Mouse (Mus musculus): Measurements from ENCODE around the gene Prpf40b. TPM values are rescaled to one million over a fixed set of nuclear protein-coding genes. Genes with fewer than 3 reads are reported as not detected.

Gene Prpf40b
- polyA plus RNA-seq, 1 experiment = 37.0 TPM

GRCm38 (mm10) chr15:99259730-99260252, 35.1 kb upstream of the Prpf40b start:
- Histone ChIP-seq H3K27ac (ENCODE audit: control insufficient read depth, insufficient read depth, low read length) (peak overlapping the region; percentile 43; the same call in 1 of the 2 replicates), H3K36me3 (ENCODE audit: control insufficient read depth, insufficient read depth, low read length) (no peaks in the 10 kb centered on the region), H3K4me3 (ENCODE audit: control insufficient read depth, insufficient read depth, low read length) (no peak overlapping the region), H3K4me1 (replicated peaks; ENCODE audit: control insufficient read depth, insufficient read depth, low read length) (peaks cover 7% of the 10 kb centered on the region; the same call in 1 of the 2 replicates), H3K27me3 (ENCODE audit: control insufficient read depth, insufficient read depth, low read length) (no peaks in the 10 kb centered on the region)
- 6% methylated on average over 8 of the region's 10 CpGs for WGBS
- TF ChIP-seq POLR2A (IDR thresholded peaks at IDR 0.05; ENCODE audit: control insufficient read depth, extremely low read depth, insufficient read depth, low read length, poor library complexity) (no peak), CTCF (IDR thresholded peaks at IDR 0.05; ENCODE audit: borderline replicate concordance, control insufficient read depth, extremely low read depth, insufficient read depth, low read length, poor library complexity) (no peak)
- DNase-seq = peak; percentile 45

- H3K27me3 ChIP-seq (ENCODE audit: control insufficient read depth, insufficient read depth, low read length) = no peaks in the 10 kb centered on the region
- H3K4me1 ChIP-seq (replicated peaks; ENCODE audit: control insufficient read depth, insufficient read depth, low read length) = peaks cover 7% of the 10 kb centered on the region; the same call in 1 of the 2 replicates
- H3K27ac ChIP-seq (ENCODE audit: control insufficient read depth, insufficient read depth, low read length) = no peak overlapping the region
- no peak overlapping the region for H3K4me3 ChIP-seq (ENCODE audit: control insufficient read depth, insufficient read depth, low read length)
- no peak for TF ChIP-seq CTCF (IDR thresholded peaks at IDR 0.05; ENCODE audit: borderline replicate concordance, control insufficient read depth, extremely low read depth, insufficient read depth, low read length, poor library complexity)
- no peaks in the 10 kb centered on the region for H3K36me3 ChIP-seq (ENCODE audit: control insufficient read depth, insufficient read depth, low read length)
- WGBS = 91% methylated on average over 10 of the region's 10 CpGs
- DNase-seq = no peak
Measured at GRCm38 (mm10) chr15:99262702-99263101, 32.2 kb upstream of the Prpf40b start.

GRCm38 (mm10) chr15:99264363-99264762, 30.5 kb upstream of the Prpf40b start:
- no peaks in the 10 kb centered on the region for H3K27me3 ChIP-seq (ENCODE audit: control insufficient read depth, insufficient read depth, low read length)
- WGBS = 98% methylated on average over 2 of the region's 2 CpGs
- H3K4me1 ChIP-seq (replicated peaks; ENCODE audit: control insufficient read depth, insufficient read depth, low read length) = peaks cover 7% of the 10 kb centered on the region; the same call in 1 of the 2 replicates
- no peak overlapping the region for H3K4me3 ChIP-seq (ENCODE audit: control insufficient read depth, insufficient read depth, low read length)
- no peaks in the 10 kb centered on the region for H3K36me3 ChIP-seq (ENCODE audit: control insufficient read depth, insufficient read depth, low read length)
- no peak for TF ChIP-seq POLR2A (IDR thresholded peaks at IDR 0.05; ENCODE audit: control insufficient read depth, extremely low read depth, insufficient read depth, low read length, poor library complexity)
- TF ChIP-seq CTCF (IDR thresholded peaks at IDR 0.05; ENCODE audit: borderline replicate concordance, control insufficient read depth, extremely low read depth, insufficient read depth, low read length, poor library complexity) = no peak
- no peak for DNase-seq
- no peak overlapping the region for H3K27ac ChIP-seq (ENCODE audit: control insufficient read depth, insufficient read depth, low read length)

- Histone ChIP-seq H3K27ac (ENCODE audit: control insufficient read depth, insufficient read depth, low read length) (no peak overlapping the region), H3K4me1 (replicated peaks; ENCODE audit: control insufficient read depth, insufficient read depth, low read length) (no peaks in the 10 kb centered on the region), H3K4me3 (ENCODE audit: control insufficient read depth, insufficient read depth, low read length) (no peak overlapping the region), H3K36me3 (ENCODE audit: control insufficient read depth, insufficient read depth, low read length) (no peaks in the 10 kb centered on the region), H3K27me3 (ENCODE audit: control insufficient read depth, insufficient read depth, low read length) (no peaks in the 10 kb centered on the region)
- 49% methylated on average over 4 of the region's 4 CpGs for WGBS
- TF ChIP-seq POLR2A (IDR thresholded peaks at IDR 0.05; ENCODE audit: control insufficient read depth, extremely low read depth, insufficient read depth, low read length, poor library complexity) = no peak
- peak; percentile 62; the same call in 1 of the 2 replicates for TF ChIP-seq CTCF (IDR thresholded peaks at IDR 0.05; ENCODE audit: borderline replicate concordance, control insufficient read depth, extremely low read depth, insufficient read depth, low read length, poor library complexity)
- DNase-seq = peak; percentile 78
Measured at GRCm38 (mm10) chr15:99265679-99266078, 29.2 kb upstream of the Prpf40b start.

GRCm38 (mm10) chr15:99276095-99276494, 18.8 kb upstream of the Prpf40b start:
- no peaks in the 10 kb centered on the region for H3K27me3 ChIP-seq (ENCODE audit: control insufficient read depth, insufficient read depth, low read length)
- H3K27ac ChIP-seq (ENCODE audit: control insufficient read depth, insufficient read depth, low read length) = peak overlapping the region; percentile 69; the same call in 1 of the 2 replicates
- no peak for DNase-seq
- WGBS = 58% methylated on average over 8 of the region's 8 CpGs
- H3K4me3 ChIP-seq (ENCODE audit: control insufficient read depth, insufficient read depth, low read length) = 0 out of 2 replicates have a peak overlapping the region, but pooled peaks have one; percentile 8
- peaks cover 14% of the 10 kb centered on the region for H3K4me1 ChIP-seq (replicated peaks; ENCODE audit: control insufficient read depth, insufficient read depth, low read length)
- H3K36me3 ChIP-seq (ENCODE audit: control insufficient read depth, insufficient read depth, low read length) = no peaks in the 10 kb centered on the region
- no peak for TF ChIP-seq CTCF (IDR thresholded peaks at IDR 0.05; ENCODE audit: borderline replicate concordance, control insufficient read depth, extremely low read depth, insufficient read depth, low read length, poor library complexity)
- no peak for TF ChIP-seq POLR2A (IDR thresholded peaks at IDR 0.05; ENCODE audit: control insufficient read depth, extremely low read depth, insufficient read depth, low read length, poor library complexity)

GRCm38 (mm10) chr15:99278271-99278670, 16.6 kb upstream of the Prpf40b start:
- TF ChIP-seq POLR2A (IDR thresholded peaks at IDR 0.05; ENCODE audit: control insufficient read depth, extremely low read depth, insufficient read depth, low read length, poor library complexity) (no peak), CTCF (IDR thresholded peaks at IDR 0.05; ENCODE audit: borderline replicate concordance, control insufficient read depth, extremely low read depth, insufficient read depth, low read length, poor library complexity) (no peak)
- no peaks in the 10 kb centered on the region for H3K27me3 ChIP-seq (ENCODE audit: control insufficient read depth, insufficient read depth, low read length)

GRCm38 (mm10) chr15:99283456-99283855, 11.4 kb upstream of the Prpf40b start:
- Histone ChIP-seq H3K4me1 (replicated peaks; ENCODE audit: control insufficient read depth, insufficient read depth, low read length) (no peaks in the 10 kb centered on the region), H3K27me3 (ENCODE audit: control insufficient read depth, insufficient read depth, low read length) (no peaks in the 10 kb centered on the region), H3K4me3 (ENCODE audit: control insufficient read depth, insufficient read depth, low read length) (no peak overlapping the region), H3K27ac (ENCODE audit: control insufficient read depth, insufficient read depth, low read length) (no peak overlapping the region), H3K36me3 (ENCODE audit: control insufficient read depth, insufficient read depth, low read length) (no peaks in the 10 kb centered on the region)
- DNase-seq = no peak
- TF ChIP-seq CTCF (IDR thresholded peaks at IDR 0.05; ENCODE audit: borderline replicate concordance, control insufficient read depth, extremely low read depth, insufficient read depth, low read length, poor library complexity) (peak; percentile 49; the same call in 1 of the 2 replicates), POLR2A (IDR thresholded peaks at IDR 0.05; ENCODE audit: control insufficient read depth, extremely low read depth, insufficient read depth, low read length, poor library complexity) (no peak)
- whole genome bisulfite sequencing = 69% methylated on average over 10 of the region's 10 CpGs

More at GRCm38 (mm10) chr15:99278271-99278670, 16.6 kb upstream of the Prpf40b start:
- H3K4me1 ChIP-seq (replicated peaks; ENCODE audit: control insufficient read depth, insufficient read depth, low read length) = peaks cover 14% of the 10 kb centered on the region
- H3K36me3 ChIP-seq (ENCODE audit: control insufficient read depth, insufficient read depth, low read length) = no peaks in the 10 kb centered on the region
- H3K27ac ChIP-seq (ENCODE audit: control insufficient read depth, insufficient read depth, low read length) = no peak overlapping the region
- DNase-seq = no peak
- WGBS = 95% methylated on average over 7 of the region's 7 CpGs
- no peak overlapping the region for H3K4me3 ChIP-seq (ENCODE audit: control insufficient read depth, insufficient read depth, low read length)

Measured in thymus, adult 2 months (tissue).